Mouse (Mus musculus) liver, adult 2 months (tissue): ENCODE measurements at regions not wholly inside any gene's neighbourhood (a gene's known extent, or its start where the extent isn't known, plus 50 kb on each side); places are given as distances from the start of the nearest gene placed in this dataset.

ENCODE experiments used
- DNase-seq: peaks from one replicate; pipeline ENCODE4 v3.0.0-alpha.2; 2011; ENCODE audit warnings: low read depth, low spot score; ENCODE audit errors: extremely low read depth
- H3K27ac ChIP-seq: fragments of 200-500 bp; replicated peaks from 2 replicates; pipeline ENCODE4 v1.5.1; 2012; ENCODE audit warnings: low read depth, mild to moderate bottlenecking, control low read depth, inconsistent platforms, low read length; ENCODE audit not compliant: insufficient read depth
- H3K27me3 ChIP-seq: fragments of 200-500 bp; 2 replicates; pipeline ENCODE4 v1.6.1; 2012; ENCODE audit warnings: mild to moderate bottlenecking, moderate library complexity, low read length, inconsistent platforms; ENCODE audit not compliant: control insufficient read depth, insufficient read depth
- H3K36me3 ChIP-seq: fragments of 200-500 bp; 2 replicates; pipeline ENCODE4 v1.6.1; 2012; ENCODE audit warnings: low read length, inconsistent platforms; ENCODE audit not compliant: control insufficient read depth, insufficient read depth
- H3K4me1 ChIP-seq: fragments of 200-500 bp; 2 replicates; pipeline ENCODE4 v1.6.1; 2011; ENCODE audit warnings: low read length; ENCODE audit not compliant: control insufficient read depth, insufficient read depth
- H3K4me3 ChIP-seq: fragments of 200-500 bp; 2 replicates; pipeline ENCODE4 v1.5.1; 2011; ENCODE audit warnings: low read depth, mild to moderate bottlenecking, control low read depth, low read length, moderate library complexity; ENCODE audit not compliant: insufficient read depth
- H3K79me2 ChIP-seq: fragments of 200-500 bp; 2 replicates; pipeline ENCODE4 v1.6.1; 2012; ENCODE audit warnings: inconsistent platforms, mild to moderate bottlenecking, low read length, moderate library complexity; ENCODE audit not compliant: control insufficient read depth, insufficient read depth
- H3K9ac ChIP-seq: fragments of 200-500 bp; 2 replicates; pipeline ENCODE4 v1.6.1; 2012; ENCODE audit warnings: low read depth, mild to moderate bottlenecking, control low read depth, inconsistent platforms, low read length
- CTCF ChIP-seq: fragments of 200-500 bp; IDR thresholded peaks from 2 replicates; pipeline ENCODE4 v1.5.1; 2011; ENCODE audit warnings: low read depth, low read length, control low read depth
- POLR2A ChIP-seq: fragments of 200-500 bp; IDR thresholded peaks from 2 replicates; pipeline ENCODE4 v1.6.1; 2011; ENCODE audit warnings: low read length, control low read depth; ENCODE audit not compliant: insufficient read depth; ENCODE audit errors: extremely low read depth
- WGBS: fragments of 180-500 bp; shearing (Covaris S2); methylation state at CpG from one replicate; pipeline ENCODE4 v1.1.7; 2018; 5-methylcytosine and 5-hydroxymethylcytosine counted together

DNA sequence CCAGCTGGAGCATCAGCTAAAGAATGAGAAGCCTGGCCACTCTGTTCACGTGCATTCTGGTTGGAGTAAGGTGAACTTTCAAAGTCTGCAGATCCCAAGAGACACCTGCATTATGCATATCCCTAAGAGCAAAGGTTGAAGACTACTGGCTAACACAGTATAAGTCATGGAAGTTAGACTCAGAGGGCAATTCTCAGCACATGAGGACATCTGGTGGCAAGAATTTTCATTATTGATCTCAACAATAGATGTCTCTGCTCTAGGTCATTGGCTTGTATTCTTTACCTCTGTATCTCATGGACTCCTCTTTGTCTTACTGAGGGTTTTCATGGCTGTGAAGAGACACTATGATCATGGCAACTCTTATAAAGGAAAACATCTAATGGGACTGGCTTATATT, 151.9 kb upstream of the Adamts16 start:
- H3K9ac ChIP-seq: no peak overlapping the region
- no peaks in the 10 kb centered on the region for H3K27me3 ChIP-seq
- no peaks in the 10 kb centered on the region for H3K4me1 ChIP-seq
- peak; percentile 35 for DNase-seq
- no peaks in the 10 kb centered on the region for H3K36me3 ChIP-seq
- TF ChIP-seq CTCF (peak; percentile 34; the same call in 1 of the 2 replicates), POLR2A (no peak)
- 56% methylated on average over 1 of the region's 1 CpGs for WGBS
- H3K4me3 ChIP-seq: no peak overlapping the region
- no peaks in the 10 kb centered on the region for H3K79me2 ChIP-seq
- H3K27ac ChIP-seq: no peak overlapping the region

- H3K4me3 ChIP-seq: no peak overlapping the region
- no peak for DNase-seq
- no peaks in the 10 kb centered on the region for H3K36me3 ChIP-seq
- no peak for TF ChIP-seq POLR2A
- no peaks in the 10 kb centered on the region for H3K27me3 ChIP-seq
- H3K79me2 ChIP-seq: no peaks in the 10 kb centered on the region
- WGBS: 90% methylated on average over 10 of the region's 10 CpGs
- H3K27ac ChIP-seq: no peak overlapping the region
- H3K4me1 ChIP-seq: no peaks in the 10 kb centered on the region
- H3K9ac ChIP-seq: no peak overlapping the region
These were observed 148.5 kb upstream of the Adamts16 start for GRCm38 (mm10) chr13:70989999-70990645.

DNA sequence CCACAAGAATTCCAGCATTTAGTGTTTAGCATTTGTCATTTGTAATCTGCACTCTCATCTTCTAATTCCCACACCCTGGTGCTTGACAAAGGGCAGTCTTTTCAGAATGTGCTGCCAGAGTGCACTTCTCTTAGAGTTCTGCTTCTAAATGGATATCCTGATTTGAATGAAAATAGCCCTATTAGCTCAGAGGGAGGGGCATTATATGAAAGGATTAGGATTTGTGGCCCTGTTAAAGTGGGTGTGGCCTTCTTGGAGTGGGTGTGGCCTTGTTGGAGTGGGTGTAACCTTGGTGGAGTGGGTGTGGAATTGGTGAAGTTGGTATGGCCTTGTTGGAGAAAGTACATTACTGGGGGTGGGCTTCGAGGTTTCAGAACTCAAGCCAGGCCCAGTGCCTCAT, 137.7 kb upstream of the Adamts16 start:
- H3K36me3 ChIP-seq: no peaks in the 10 kb centered on the region
- no peak overlapping the region for H3K27ac ChIP-seq
- H3K4me3 ChIP-seq: no peak overlapping the region
- no peaks in the 10 kb centered on the region for H3K79me2 ChIP-seq
- TF ChIP-seq CTCF: no peak
- 95% methylated on average over 1 of the region's 1 CpGs for WGBS
- DNase-seq: no peak
- H3K27me3 ChIP-seq: no peaks in the 10 kb centered on the region
- no peak overlapping the region for H3K9ac ChIP-seq
- no peaks in the 10 kb centered on the region for H3K4me1 ChIP-seq

GRCm38 (mm10) chr13:70978547-70979307, 137.1 kb upstream of the Adamts16 start:
- no peaks in the 10 kb centered on the region for H3K27me3 ChIP-seq
- DNase-seq: no peak
- H3K9ac ChIP-seq: no peak overlapping the region
- H3K27ac ChIP-seq: no peak overlapping the region
- no peaks in the 10 kb centered on the region for H3K4me1 ChIP-seq
- no peak overlapping the region for H3K4me3 ChIP-seq
- no peaks in the 10 kb centered on the region for H3K36me3 ChIP-seq
- TF ChIP-seq POLR2A: no peak
- no peak for TF ChIP-seq CTCF
- WGBS: 87% methylated on average over 5 of the region's 5 CpGs
- no peaks in the 10 kb centered on the region for H3K79me2 ChIP-seq

GRCm38 (mm10) chr13:70969596-70969995, 128.0 kb upstream of the Adamts16 start:
- Histone ChIP-seq H3K9ac (no peak overlapping the region), H3K36me3 (no peaks in the 10 kb centered on the region), H3K27me3 (no peaks in the 10 kb centered on the region), H3K27ac (no peak overlapping the region), H3K79me2 (no peaks in the 10 kb centered on the region), H3K4me3 (no peak overlapping the region), H3K4me1 (peaks cover 2% of the 10 kb centered on the region; the same call in 1 of the 2 replicates)
- WGBS: 91% methylated on average over 9 of the region's 9 CpGs
- no peak for DNase-seq
- no peak for TF ChIP-seq CTCF
- no peak for TF ChIP-seq POLR2A

- Histone ChIP-seq H3K36me3 (no peaks in the 10 kb centered on the region), H3K27me3 (no peaks in the 10 kb centered on the region), H3K79me2 (no peaks in the 10 kb centered on the region), H3K4me1 (peaks cover 2% of the 10 kb centered on the region; the same call in 1 of the 2 replicates), H3K4me3 (no peak overlapping the region), H3K9ac (no peak overlapping the region), H3K27ac (no peak overlapping the region)
- DNase-seq: peak; percentile 50
- no peak for TF ChIP-seq CTCF
- no peak for TF ChIP-seq POLR2A
- WGBS: 56% methylated on average over 3 of the region's 3 CpGs
These were observed 126.2 kb upstream of the Adamts16 start for GRCm38 (mm10) chr13:70967781-70968180.
